Mouse (Mus musculus) CH12F3 (cell line): ENCODE measurements around the gene Tcte2.
"Not testable (repeated sequence)": the region's sequence is repeated elsewhere in the genome, so short reads cannot be mapped to it uniquely, and the experiment has no call there.

Experiments used
- in situ Hi-C: fragments of 300-500 bp; cut with MboI; formaldehyde crosslinking; loops from 2 replicates; pipeline ENCODE4 v1.14.3; 2020; ENCODE audit warnings: low sequenced_read_pairs

Tcte2 gene

GRCm38 (mm10) chr17:13685621-13686020 lies 76.0 kb downstream of the Tcte2 start:
- in situ Hi-C loops = no loop called here

- in situ Hi-C loops = no loop called here
Observed at GRCm38 (mm10) chr17:13684256-13684655, 77.4 kb downstream of the Tcte2 start.

DNA sequence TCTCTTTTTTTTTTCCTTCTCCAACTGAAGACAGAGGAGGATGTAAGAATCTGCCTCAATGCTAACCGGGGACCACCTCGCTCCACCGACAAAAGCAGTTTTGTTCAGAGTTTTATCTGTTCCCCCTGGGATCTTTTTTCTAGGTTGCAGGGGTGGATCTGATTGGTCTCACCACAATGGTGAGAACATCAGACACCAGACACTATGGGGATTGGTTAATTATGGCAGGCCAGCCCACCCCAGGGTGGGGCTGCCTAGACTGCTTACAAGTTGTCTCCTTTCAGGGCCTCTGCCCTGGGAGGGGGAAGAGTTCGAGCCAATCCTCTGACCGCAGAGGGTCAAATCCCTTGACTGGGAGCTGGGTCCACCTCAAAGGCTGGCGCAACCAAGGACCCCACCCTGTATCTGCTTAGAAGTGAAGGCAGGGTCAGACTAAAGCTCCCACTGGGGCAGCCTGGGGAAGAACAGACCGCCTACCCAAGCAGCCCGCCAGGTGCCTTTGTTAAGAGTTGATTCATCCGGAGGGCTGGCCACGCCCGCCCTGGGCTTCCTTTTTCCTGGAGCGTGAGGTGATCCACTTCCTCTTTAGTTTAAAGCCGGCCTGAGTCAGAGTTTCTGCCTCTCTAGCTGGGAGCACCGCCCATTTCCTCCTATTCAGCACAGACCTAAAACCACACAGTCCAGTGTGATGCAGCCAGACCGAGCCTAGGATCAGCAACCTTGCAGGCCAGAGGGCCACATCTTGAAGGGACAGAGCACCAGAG lies 78.0 kb downstream of the Tcte2 start:
- in situ Hi-C loops = no loop called here

GRCm38 (mm10) chr17:13683027-13683410 lies 78.6 kb downstream of the Tcte2 start:
- in situ Hi-C loops = no loop called here

GRCm38 (mm10) chr17:13682378-13683026 lies 79.1 kb downstream of the Tcte2 start:
- in situ Hi-C loops = no loop called here

DNA sequence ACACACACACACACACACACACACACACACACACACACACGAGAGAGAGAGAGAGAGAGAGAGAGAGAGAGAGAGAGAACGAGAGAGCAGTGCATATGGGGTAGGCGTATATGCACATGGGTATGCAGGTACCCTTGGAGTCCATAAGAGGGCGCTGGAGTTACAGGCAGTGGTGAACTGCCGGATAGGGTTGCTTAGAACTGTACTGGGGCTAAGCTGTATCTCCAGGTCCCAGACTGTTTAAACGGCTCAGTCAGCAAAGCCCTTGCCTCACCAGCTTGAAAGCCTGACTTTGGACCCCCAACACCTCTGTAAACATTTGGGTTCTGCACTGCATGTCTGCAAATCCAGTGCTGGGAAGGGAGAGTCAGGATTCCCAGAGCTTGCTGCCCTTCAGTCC lies 79.9 kb downstream of the Tcte2 start:
- in situ Hi-C loops = no loop called here

DNA sequence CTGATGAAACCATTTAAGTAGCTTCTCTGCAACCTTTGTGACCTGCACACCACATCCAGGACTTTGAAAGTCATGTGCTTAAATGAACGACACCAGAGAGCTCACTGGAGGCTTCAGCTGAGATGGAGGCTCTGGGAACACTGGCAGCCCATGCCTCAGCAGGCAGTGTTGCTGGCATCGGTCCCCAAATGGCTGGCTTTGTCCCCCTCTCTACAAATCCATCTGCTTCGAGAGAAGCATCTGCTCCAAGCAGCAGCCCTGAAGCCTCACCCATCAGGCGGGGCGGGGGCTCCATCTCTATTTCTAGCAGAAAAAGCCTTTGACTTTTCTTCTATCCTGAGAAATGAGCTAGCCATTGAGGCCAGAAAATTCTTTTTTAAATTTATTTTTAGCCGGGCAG lies 80.5 kb downstream of the Tcte2 start:
- in situ Hi-C loops = no loop called here

- in situ Hi-C loops = no loop called here
Observed at GRCm38 (mm10) chr17:13680318-13680717, 81.3 kb downstream of the Tcte2 start.

- in situ Hi-C loops = no loop called here
Observed at GRCm38 (mm10) chr17:13679725-13680124, 81.9 kb downstream of the Tcte2 start.

- in situ Hi-C loops = no loop called here
Observed at GRCm38 (mm10) chr17:13677225-13678148, 84.1 kb downstream of the Tcte2 start.

DNA sequence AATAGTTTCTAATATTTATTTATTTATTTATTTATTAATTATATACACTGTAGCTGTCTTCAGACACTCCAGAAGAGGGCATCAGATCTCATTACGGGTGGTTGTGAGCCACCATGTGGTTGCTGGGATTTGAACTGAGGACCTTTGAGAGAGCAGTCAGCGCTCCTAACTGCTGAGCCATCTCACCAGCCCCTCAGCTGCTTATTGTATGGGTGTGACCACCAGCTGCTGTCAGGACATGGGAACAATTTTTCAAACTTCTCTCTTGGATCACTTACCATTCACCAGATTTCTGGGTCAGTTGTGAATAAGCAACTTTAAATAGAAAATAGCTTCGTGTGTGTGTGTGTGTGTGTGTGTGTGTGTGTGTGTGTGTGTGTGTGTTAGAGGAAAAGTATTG lies 85.5 kb downstream of the Tcte2 start:
- in situ Hi-C loops = not testable (repeated sequence)

DNA sequence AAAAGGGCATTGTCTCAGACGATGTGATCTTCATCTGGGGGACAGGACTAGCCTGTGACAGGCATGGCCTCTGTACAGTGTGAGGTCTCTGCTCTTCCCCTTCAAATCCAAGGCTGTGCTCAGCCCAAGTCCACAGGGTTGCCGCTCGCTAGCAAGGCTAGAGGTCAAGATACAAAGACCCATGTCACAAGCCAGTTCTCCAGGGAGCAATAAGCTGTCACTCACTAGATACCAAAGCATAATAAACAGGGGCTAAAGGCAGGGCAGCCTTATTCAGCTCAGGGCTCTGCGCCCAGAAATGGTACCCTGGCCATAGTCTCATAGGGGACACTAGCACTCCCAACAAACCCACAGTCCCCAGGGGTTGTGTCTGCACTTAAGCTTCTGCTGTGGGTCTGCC lies 86.0 kb downstream of the Tcte2 start:
- in situ Hi-C loops = no loop called here

GRCm38 (mm10) chr17:13674695-13675306 lies 86.8 kb downstream of the Tcte2 start:
- in situ Hi-C loops = no loop called here

- in situ Hi-C loops = no loop called here
Observed at GRCm38 (mm10) chr17:13671732-13672131, 89.9 kb downstream of the Tcte2 start.

GRCm38 (mm10) chr17:13670227-13670626 lies 91.4 kb downstream of the Tcte2 start:
- in situ Hi-C loops = no loop called here

- in situ Hi-C loops = no loop called here
Observed at GRCm38 (mm10) chr17:13669206-13669605, 92.4 kb downstream of the Tcte2 start.

DNA sequence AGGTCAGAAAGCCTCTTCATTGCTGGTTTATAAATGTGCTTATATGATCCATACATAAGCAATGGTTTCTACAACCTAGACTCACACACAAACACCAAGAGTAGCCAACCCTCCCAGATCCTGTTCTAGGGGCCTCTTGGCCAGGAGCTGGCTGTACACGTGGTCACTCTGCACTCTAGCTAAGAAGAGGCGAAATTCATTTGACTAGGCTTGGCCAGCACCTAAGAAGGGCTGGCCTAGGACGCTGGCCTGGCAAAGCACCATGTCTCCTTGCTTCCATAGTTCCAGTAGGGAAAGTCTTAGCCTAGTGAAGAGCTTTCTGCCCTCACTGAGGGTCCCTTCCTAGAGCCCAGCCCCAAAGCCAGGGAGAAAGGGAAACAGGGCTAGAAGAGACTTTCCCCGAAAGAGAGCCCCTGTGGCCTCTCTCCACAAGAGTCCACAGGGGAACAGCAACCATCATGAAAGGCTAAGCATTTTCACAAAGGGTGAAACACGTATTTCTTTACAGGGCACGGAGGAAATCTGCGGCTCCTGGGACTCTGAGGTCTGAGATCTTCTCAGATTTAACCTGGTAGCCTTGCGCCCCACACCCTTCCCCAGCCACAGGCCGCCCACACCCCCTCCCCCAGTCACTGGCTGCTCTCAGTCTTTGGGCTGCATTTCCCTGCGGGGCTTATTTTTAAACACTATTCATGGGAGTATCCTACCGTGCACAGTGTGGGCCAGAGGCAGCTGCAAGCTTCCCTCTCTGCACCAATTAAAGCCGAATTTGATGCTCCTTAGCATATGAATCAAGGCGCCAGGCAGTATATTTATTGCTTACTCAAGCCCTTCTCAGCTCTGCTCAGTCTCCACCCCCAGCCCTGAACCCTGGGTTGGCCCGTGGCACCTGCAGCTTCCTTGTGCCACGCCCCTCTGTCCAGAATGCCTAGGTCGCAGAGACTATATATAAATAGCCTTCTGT lies 93.3 kb downstream of the Tcte2 start:
- in situ Hi-C loops = no loop called here

DNA sequence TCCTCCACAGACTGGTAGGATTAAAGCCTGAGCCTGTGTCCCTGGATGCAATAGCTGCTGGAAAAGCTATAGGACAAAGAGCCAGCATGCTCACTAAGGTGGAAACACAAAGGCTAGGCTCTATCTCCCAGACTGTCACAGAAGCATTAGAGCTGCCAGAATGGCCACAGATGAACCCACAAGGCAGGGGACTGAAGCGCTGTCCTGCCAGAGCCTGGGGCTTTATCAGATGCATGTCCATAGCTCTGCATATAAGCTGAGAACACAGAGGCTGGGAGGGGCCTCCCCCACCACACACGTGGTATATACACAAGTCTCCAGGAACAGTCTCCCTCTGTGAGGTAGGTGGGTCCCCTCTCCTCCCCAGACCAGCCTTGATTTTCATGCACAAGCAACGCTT lies 94.6 kb downstream of the Tcte2 start:
- in situ Hi-C loops = no loop called here

GRCm38 (mm10) chr17:13665731-13666130 lies 95.9 kb downstream of the Tcte2 start:
- in situ Hi-C loops = no loop called here
